Mouse (Mus musculus) adrenal gland, adult (tissue): Measurements from ENCODE around the gene H2-T3.
"Not testable (repeated sequence)": the region's sequence is repeated elsewhere in the genome, so short reads cannot be mapped to it uniquely, and the experiment has no call there.

ENCODE experiments used
- DNase-seq, 2 experiments: peaks; one replicate each; pipeline ENCODE4 v3.0.0; 2022 to 2023; ENCODE audit warnings: low spot score in 1 of 2; ENCODE audit not compliant: inconsistent age in 2 of 2

The H2-T3 gene

GRCm38 (mm10) chr17:36190169-36190507 is at the start of gene H2-T3:
Gene H2-T3, minus strand, starts transcription at chr17:36190287.
- DNase-seq: no peak

- peak; percentile 30 to 68 for DNase-seq
Observed at GRCm38 (mm10) chr17:36237321-36237921, 47.3 kb upstream of the H2-T3 start.

- DNase-seq: not testable (repeated sequence)
Observed at GRCm38 (mm10) chr17:36235300-36235699, 45.2 kb upstream of the H2-T3 start.

- no peak for DNase-seq
Observed at GRCm38 (mm10) chr17:36233572-36233971, 43.5 kb upstream of the H2-T3 start.

- DNase-seq: peak; percentile 76 to 91
Observed at GRCm38 (mm10) chr17:36231318-36231717, 41.2 kb upstream of the H2-T3 start.

GRCm38 (mm10) chr17:36229046-36229445 is 39.0 kb upstream of the H2-T3 start:
- no peak for DNase-seq

- peak in 1 of 2 experiments; percentile 56 for DNase-seq
Observed at GRCm38 (mm10) chr17:36226921-36227320, 36.8 kb upstream of the H2-T3 start.

GRCm38 (mm10) chr17:36225231-36225824 is 35.2 kb upstream of the H2-T3 start:
- no peak for DNase-seq

- no peak for DNase-seq
Observed at GRCm38 (mm10) chr17:36224451-36224850, 34.4 kb upstream of the H2-T3 start.

GRCm38 (mm10) chr17:36218594-36219155 is 28.6 kb upstream of the H2-T3 start:
- no peak for DNase-seq

- no peak for DNase-seq
Observed at GRCm38 (mm10) chr17:36215586-36215985, 25.5 kb upstream of the H2-T3 start.

GRCm38 (mm10) chr17:36206846-36207245 is 16.8 kb upstream of the H2-T3 start:
- DNase-seq: no peak

- peak in 1 of 2 experiments; percentile 25 for DNase-seq
Observed at GRCm38 (mm10) chr17:36205862-36206261, 15.8 kb upstream of the H2-T3 start.

- DNase-seq: peak; percentile 45 to 82
Observed at GRCm38 (mm10) chr17:36205456-36205855, 15.4 kb upstream of the H2-T3 start.

- DNase-seq: no peak
Observed at GRCm38 (mm10) chr17:36201851-36202250, 11.8 kb upstream of the H2-T3 start.

- DNase-seq: no peak
Observed at GRCm38 (mm10) chr17:36198317-36198716, 8.2 kb upstream of the H2-T3 start.

- DNase-seq: no peak
Observed at GRCm38 (mm10) chr17:36194471-36194870, 4.4 kb upstream of the H2-T3 start.

GRCm38 (mm10) chr17:36193546-36194141 is 3.6 kb upstream of the H2-T3 start:
- peak; percentile 51 to 81 for DNase-seq

GRCm38 (mm10) chr17:36192371-36192770 is 2.3 kb upstream of the H2-T3 start:
- DNase-seq: no peak

- DNase-seq: no peak
Observed at GRCm38 (mm10) chr17:36189491-36190168, 457 bp downstream of the H2-T3 start.

GRCm38 (mm10) chr17:36187540-36187939 is 2.5 kb downstream of the H2-T3 start:
- no peak for DNase-seq

GRCm38 (mm10) chr17:36182212-36182611 is 7.9 kb downstream of the H2-T3 start:
- DNase-seq: no peak
